ENCODE assay signal across 10 mouse cellular contexts in genomic region chr9:115604450-115604849, GRCm38 (mm10).
DNase-seq lines count a peak whose midpoint lies in the region; ATAC-seq lines count a peak whose summit lies in the region.
"Had no signal": no experiment of that assay in that cellular context is flagged by ENCODE, and none has a peak within 500 bp of the region (broad histone marks: within the 10 kb centered on the region; RNA-seq: fewer than 3 reads in every experiment).

No protein-coding gene starts in this region.

- no peaks in the 10 kb centered on the region for H3K27me3 ChIP-seq in forebrain, embryonic 10.5 days (ENCODE audit: poor library complexity, severe bottlenecking)
- H3K27me3 ChIP-seq in forebrain, embryonic 11.5 days (ENCODE audit: control insufficient read depth, insufficient read depth, low read length), result no peaks in the 10 kb centered on the region
- H3K27me3 ChIP-seq in hindbrain, embryonic 14.5 days (ENCODE audit: control insufficient read depth, insufficient read depth, low read length), result no peaks in the 10 kb centered on the region
- H3K27me3 ChIP-seq: limb, embryonic 12.5 days had no signal

- WGBS in forebrain, embryonic 10.5 days, result 74% methylated on average over 3 of the region's 3 CpGs
- 73% methylated on average over 3 of the region's 3 CpGs for WGBS in forebrain, embryonic 11.5 days
- WGBS in hindbrain, embryonic 14.5 days, result 36% methylated on average over 3 of the region's 3 CpGs

- no peak; the same call in 1 of the 2 replicates for ATAC-seq in forebrain, embryonic 11.5 days (replicated peaks; ENCODE audit: low FRiP score)
- ATAC-seq in hindbrain, embryonic 14.5 days (ENCODE audit: low FRiP score), result peak; percentile 87

- no peak overlapping the region for H3K4me2 ChIP-seq in forebrain, embryonic 11.5 days (ENCODE audit: low read depth, low read length, severe bottlenecking)
- H3K4me2 ChIP-seq in hindbrain, embryonic 14.5 days (replicated peaks), result peak overlapping the region; percentile 11; the same call in 1 of the 2 replicates
- H3K4me2 ChIP-seq: limb, embryonic 12.5 days had no signal

- no peak for DNase-seq in forebrain, embryonic 10.5 days (ENCODE audit: extremely low spot score, low spot score)
- DNase-seq in forebrain, embryonic 11.5 days (ENCODE audit: low spot score), result no peak
- peak; percentile 69 for DNase-seq in hindbrain, embryonic 14.5 days (ENCODE audit: low spot score)
- DNase-seq in left cerebral cortex, postnatal 4 days, result peak; percentile 81
- DNase-seq in right cerebral cortex, postnatal 25 days, result peak; percentile 32
- no peak for DNase-seq in kidney, adult 18-20 months
- DNase-seq in urinary bladder, postnatal 36 days (ENCODE audit: low spot score in 2 of 2), result no peak
- DNase-seq in lung, postnatal 14 days, result no peak
- DNase-seq: thymus, postnatal 14 days had no signal

- no peak overlapping the region for H3K4me3 ChIP-seq in forebrain, embryonic 10.5 days
- no peak overlapping the region for H3K4me3 ChIP-seq in forebrain, embryonic 11.5 days (ENCODE audit: low read depth, low read length)
- no peak overlapping the region for H3K4me3 ChIP-seq in hindbrain, embryonic 14.5 days (replicated peaks; ENCODE audit: low read length)
- H3K4me3 ChIP-seq: limb, embryonic 12.5 days had no signal

- H3K9ac ChIP-seq in forebrain, embryonic 11.5 days (ENCODE audit: low read length), result no peak overlapping the region
- H3K9ac ChIP-seq in hindbrain, embryonic 14.5 days, result no peak overlapping the region
- H3K9ac ChIP-seq: limb, embryonic 12.5 days had no signal

- peak overlapping the region; percentile 25; the same call in 1 of the 2 replicates for H3K27ac ChIP-seq in forebrain, embryonic 10.5 days
- no peak overlapping the region for H3K27ac ChIP-seq in forebrain, embryonic 11.5 days (ENCODE audit: low read depth, low read length)
- peak overlapping the region; percentile 77 for H3K27ac ChIP-seq in hindbrain, embryonic 14.5 days
- H3K27ac ChIP-seq: limb, embryonic 12.5 days had no signal

- H3K4me1 ChIP-seq in forebrain, embryonic 10.5 days, result peaks cover 15% of the 10 kb centered on the region
- H3K4me1 ChIP-seq in forebrain, embryonic 11.5 days (replicated peaks; ENCODE audit: control insufficient read depth, insufficient read depth, low read length), result no peaks in the 10 kb centered on the region
- peaks cover 10% of the 10 kb centered on the region for H3K4me1 ChIP-seq in hindbrain, embryonic 14.5 days (replicated peaks; ENCODE audit: control insufficient read depth, insufficient read depth, low read length)

- intact Hi-C loops in left cerebral cortex, postnatal 4 days (cut with DNase I), result no loop called here

- H3K36me3 ChIP-seq in forebrain, embryonic 10.5 days (replicated peaks), result no peaks in the 10 kb centered on the region
- H3K36me3 ChIP-seq in forebrain, embryonic 11.5 days (ENCODE audit: control insufficient read depth, insufficient read depth, low read length), result no peaks in the 10 kb centered on the region
- H3K36me3 ChIP-seq in hindbrain, embryonic 14.5 days (replicated peaks; ENCODE audit: control insufficient read depth, insufficient read depth), result no peaks in the 10 kb centered on the region
- H3K36me3 ChIP-seq: limb, embryonic 12.5 days had no signal

- 0 out of 2 replicates have a peak, but pooled peaks cover 3% of the 10 kb centered on the region for H3K9me3 ChIP-seq in forebrain, embryonic 10.5 days
- no peaks in the 10 kb centered on the region for H3K9me3 ChIP-seq in forebrain, embryonic 11.5 days (ENCODE audit: control insufficient read depth, low read length)
- H3K9me3 ChIP-seq in hindbrain, embryonic 14.5 days (ENCODE audit: control insufficient read depth, low read length), result no peaks in the 10 kb centered on the region
- H3K9me3 ChIP-seq: limb, embryonic 12.5 days had no signal

Comparison
In these comparisons a context has a peak if more than half of its experiments do, and no peak if none do; other contexts are left out.
1. DNase-seq: peak in hindbrain, embryonic 14.5 days (single experiment), left cerebral cortex, postnatal 4 days (single experiment) and right cerebral cortex, postnatal 25 days (single experiment); none in forebrain, embryonic 10.5 days (single experiment), forebrain, embryonic 11.5 days (single experiment), kidney, adult 18-20 months (single experiment), urinary bladder, postnatal 36 days (0 of 2) and lung, postnatal 14 days (single experiment).